Mouse (Mus musculus) embryonic facial prominence, embryonic 11.5 days (tissue): Measurements from ENCODE around the gene Uspl1. TPM values are rescaled to one million over a fixed set of nuclear protein-coding genes. Genes with fewer than 3 reads are reported as not detected.

Experiments used
- ATAC-seq: fragments of 200-750 bp; cut with Nextera tagmentation; replicated peaks from 2 replicates; pipeline ENCODE4 v1.8.0; 2017; ENCODE audit warnings: low read depth; ENCODE audit not compliant: insufficient number of reproducible peaks, low FRiP score, low TSS enrichment
- DNase-seq: peaks from one replicate; pipeline ENCODE4 v3.0.0-alpha.2; 2015; ENCODE audit warnings: low spot score
- H3K27ac ChIP-seq: fragments of 300-500 bp; sonication (generic); replicated peaks from 2 replicates; pipeline ENCODE4 v1.5.1; 2014; ENCODE audit warnings: mild to moderate bottlenecking, low read depth, low read length, control low read depth
- H3K27me3 ChIP-seq: fragments of 300-500 bp; sonication (generic); 2 replicates; pipeline ENCODE4 v1.6.1; 2014; ENCODE audit warnings: mild to moderate bottlenecking, low read length, moderate library complexity, mixed read lengths; ENCODE audit not compliant: control insufficient read depth, insufficient read depth
- H3K36me3 ChIP-seq: fragments of 300-500 bp; sonication (generic); replicated peaks from 2 replicates; pipeline ENCODE4 v1.6.1; 2014; ENCODE audit warnings: low read depth, mild to moderate bottlenecking, low read length, moderate library complexity, mixed read lengths; ENCODE audit not compliant: control insufficient read depth, insufficient read depth
- H3K4me1 ChIP-seq: fragments of 300-500 bp; sonication (generic); 2 replicates; pipeline ENCODE4 v1.6.1; 2014; ENCODE audit warnings: low read length, mixed read lengths; ENCODE audit not compliant: control insufficient read depth, insufficient read depth
- H3K4me2 ChIP-seq: fragments of 300-500 bp; sonication (generic); 2 replicates; pipeline ENCODE4 v1.6.1; 2014; ENCODE audit warnings: low read depth, mild to moderate bottlenecking, control low read depth, low read length, moderate library complexity
- H3K4me3 ChIP-seq: fragments of 300-500 bp; sonication (generic); 2 replicates; pipeline ENCODE4 v1.5.1; 2014; ENCODE audit warnings: low read depth, low read length, control low read depth
- H3K9ac ChIP-seq: fragments of 300-500 bp; sonication (generic); replicated peaks from 2 replicates; pipeline ENCODE4 v1.6.1; 2014; ENCODE audit warnings: mild to moderate bottlenecking, control low read depth, low read length
- H3K9me3 ChIP-seq: fragments of 300-500 bp; sonication (generic); replicated peaks from 2 replicates; pipeline ENCODE4 v1.6.1; 2016; ENCODE audit warnings: mild to moderate bottlenecking, low read length, inconsistent platforms, mixed read lengths; ENCODE audit not compliant: control insufficient read depth
- WGBS: fragments of 180-500 bp; shearing (Covaris S2); extraction: QIAGEN DNeasy Blood & Tissue Kit; methylation state at CpG from one replicate; pipeline ENCODE4 v1.1.7; 2014; 5-methylcytosine and 5-hydroxymethylcytosine counted together
- polyA plus RNA-seq: library from polyadenylated mRNA; unstranded; fragments of >200 nt; fragmentation: Nextera tagmentation; extraction: Ambion mirVana; gene quantifications from 2 replicates; pipeline ENCODE4 v1.2.1, GENCODE M21; 2014

Uspl1 gene
- polyA plus RNA-seq, 1 experiment from 2014 or later, result 82.1 TPM

DNA sequence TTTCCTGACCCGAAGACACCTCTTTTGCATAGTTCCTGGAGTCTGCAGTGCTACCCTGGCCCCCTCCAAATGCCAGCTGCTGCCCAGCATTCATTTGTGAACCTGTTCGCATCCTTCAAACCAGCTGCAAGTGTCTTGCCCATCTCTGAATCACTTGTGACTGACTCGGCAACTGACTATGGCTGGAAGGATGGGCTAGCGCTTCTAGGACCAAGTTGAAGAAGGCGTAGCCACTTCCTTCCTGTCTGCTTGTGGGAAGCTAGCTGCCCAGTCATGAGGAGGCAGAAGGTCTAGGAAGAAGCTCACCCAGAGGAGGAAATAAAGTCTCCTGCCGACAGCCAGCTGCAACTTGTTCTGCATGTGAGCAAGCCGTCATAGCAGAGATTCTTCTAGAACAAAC is 50.9 kb downstream of the Uspl1 start:
- no peaks in the 10 kb centered on the region for H3K4me1 ChIP-seq
- whole genome bisulfite sequencing, result 91% methylated on average over 7 of the region's 7 CpGs
- no peak overlapping the region for H3K27ac ChIP-seq
- ATAC-seq, result no peak
- no peak overlapping the region for H3K4me2 ChIP-seq
- no peak for DNase-seq
- no peaks in the 10 kb centered on the region for H3K27me3 ChIP-seq
- H3K9me3 ChIP-seq, result no peaks in the 10 kb centered on the region
- no peaks in the 10 kb centered on the region for H3K36me3 ChIP-seq
- no peak overlapping the region for H3K9ac ChIP-seq
- no peak overlapping the region for H3K4me3 ChIP-seq

- WGBS, result 86% methylated on average over 24 of the region's 24 CpGs
- Histone ChIP-seq H3K27ac (no peak overlapping the region), H3K9ac (no peak overlapping the region), H3K4me1 (no peaks in the 10 kb centered on the region), H3K4me3 (no peak overlapping the region), H3K27me3 (no peaks in the 10 kb centered on the region), H3K4me2 (no peak overlapping the region), H3K36me3 (no peaks in the 10 kb centered on the region), H3K9me3 (no peaks in the 10 kb centered on the region)
- DNase-seq (no peak), ATAC-seq (no peak)
Observed at GRCm38 (mm10) chr5:149237221-149237950, 53.2 kb downstream of the Uspl1 start.

DNA sequence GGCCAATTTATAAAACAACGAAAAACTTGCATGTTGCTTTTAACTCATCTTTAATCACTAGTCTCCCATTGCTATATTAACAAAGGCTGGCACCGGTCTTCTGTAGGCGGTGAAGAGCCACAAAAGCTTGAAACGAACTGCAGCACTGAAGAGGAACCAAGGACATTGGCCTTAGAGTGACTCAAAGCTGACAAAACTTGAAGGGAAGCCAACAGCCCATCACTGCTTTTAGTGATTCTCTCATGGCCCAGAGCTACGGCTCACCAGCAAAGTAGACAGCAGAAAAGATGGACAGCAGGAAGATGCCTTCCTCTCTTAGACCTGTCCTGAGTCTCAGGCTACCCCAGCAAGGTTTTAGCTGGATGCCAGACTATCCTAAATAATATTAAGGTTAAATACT is 58.3 kb downstream of the Uspl1 start:
- H3K4me1 ChIP-seq, result no peaks in the 10 kb centered on the region
- WGBS, result 95% methylated on average over 5 of the region's 5 CpGs
- H3K4me2 ChIP-seq, result no peak overlapping the region
- no peak overlapping the region for H3K9ac ChIP-seq
- ATAC-seq, result no peak
- DNase-seq, result no peak
- H3K9me3 ChIP-seq, result no peaks in the 10 kb centered on the region
- H3K27me3 ChIP-seq, result no peaks in the 10 kb centered on the region
- no peak overlapping the region for H3K4me3 ChIP-seq
- H3K27ac ChIP-seq, result no peak overlapping the region
- H3K36me3 ChIP-seq, result no peaks in the 10 kb centered on the region

- H3K27ac ChIP-seq, result no peak overlapping the region
- H3K4me3 ChIP-seq, result no peak overlapping the region
- H3K36me3 ChIP-seq, result no peaks in the 10 kb centered on the region
- ATAC-seq, result no peak
- H3K27me3 ChIP-seq, result no peaks in the 10 kb centered on the region
- no peak for DNase-seq
- no peak overlapping the region for H3K4me2 ChIP-seq
- H3K4me1 ChIP-seq, result no peaks in the 10 kb centered on the region
- 37% methylated on average over 5 of the region's 5 CpGs for WGBS
- H3K9me3 ChIP-seq, result no peaks in the 10 kb centered on the region
- H3K9ac ChIP-seq, result no peak overlapping the region
Observed at GRCm38 (mm10) chr5:149243053-149243452, 58.9 kb downstream of the Uspl1 start.

- no peak for ATAC-seq
- H3K4me2 ChIP-seq, result peak overlapping the region; percentile 47
- H3K27ac ChIP-seq, result no peak overlapping the region
- no peak for DNase-seq
- 47% methylated on average over 9 of the region's 9 CpGs for WGBS
- no peak overlapping the region for H3K9ac ChIP-seq
- no peaks in the 10 kb centered on the region for H3K27me3 ChIP-seq
- H3K4me3 ChIP-seq, result no peak overlapping the region
- no peaks in the 10 kb centered on the region for H3K9me3 ChIP-seq
- H3K36me3 ChIP-seq, result no peaks in the 10 kb centered on the region
- no peaks in the 10 kb centered on the region for H3K4me1 ChIP-seq
Observed at GRCm38 (mm10) chr5:149245391-149245964, 61.3 kb downstream of the Uspl1 start.

- Histone ChIP-seq H3K4me3 (no peak overlapping the region), H3K36me3 (no peaks in the 10 kb centered on the region), H3K9me3 (no peaks in the 10 kb centered on the region), H3K4me1 (no peaks in the 10 kb centered on the region), H3K27ac (no peak overlapping the region), H3K27me3 (no peaks in the 10 kb centered on the region), H3K4me2 (peak overlapping the region; percentile 47), H3K9ac (0 out of 2 replicates have a peak overlapping the region, but pooled peaks have one; percentile 15)
- 18% methylated on average over 16 of the region's 16 CpGs for WGBS
- DNase-seq, result peak; percentile 36
- peak; percentile 81 for ATAC-seq
Observed at GRCm38 (mm10) chr5:149245965-149246470, 61.9 kb downstream of the Uspl1 start.

DNA sequence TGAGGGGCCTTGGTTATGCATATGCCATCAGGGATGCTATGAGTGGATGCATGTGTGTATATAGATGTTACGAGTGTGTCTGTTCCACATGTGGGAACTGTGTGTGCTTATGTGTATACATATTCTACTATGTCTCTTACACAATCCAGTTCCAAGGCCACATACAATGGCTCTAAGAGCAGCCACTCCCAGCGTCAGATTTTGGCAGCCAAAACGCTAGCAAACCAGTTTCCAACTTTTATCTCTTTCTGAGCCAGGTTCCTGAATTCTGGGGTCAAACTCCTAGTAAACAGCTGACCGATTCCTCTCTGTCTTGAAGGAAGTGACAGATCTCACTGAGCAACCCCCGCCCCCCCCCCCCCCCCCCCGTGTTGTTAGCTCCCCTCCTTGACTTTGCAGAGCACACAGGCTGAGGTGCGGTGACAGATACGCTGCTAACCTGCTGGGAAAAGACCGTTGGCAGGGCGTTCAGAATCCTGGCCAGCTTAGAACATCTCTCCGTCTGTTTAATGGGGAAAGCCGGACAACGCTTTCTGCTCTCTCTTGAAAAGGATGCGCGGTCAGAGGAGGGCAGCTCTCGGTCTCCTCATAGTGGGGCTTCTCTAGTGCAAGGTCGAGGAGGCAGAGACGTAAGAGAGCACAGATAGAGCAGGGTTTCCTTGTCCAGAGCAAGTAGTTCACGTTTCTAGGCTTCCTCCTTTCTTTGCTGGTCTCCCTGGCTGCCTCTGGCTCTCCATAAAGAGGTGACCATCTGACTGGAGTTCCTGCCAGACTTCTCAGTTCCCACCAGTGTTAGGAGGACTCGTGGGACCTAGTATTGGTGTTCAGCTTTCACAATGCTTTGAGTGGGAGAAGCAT is 63.1 kb downstream of the Uspl1 start:
- Histone ChIP-seq H3K36me3 (no peaks in the 10 kb centered on the region), H3K9me3 (no peaks in the 10 kb centered on the region), H3K9ac (no peak overlapping the region), H3K4me3 (no peak overlapping the region), H3K27me3 (no peaks in the 10 kb centered on the region), H3K27ac (no peak overlapping the region), H3K4me1 (no peaks in the 10 kb centered on the region), H3K4me2 (no peak overlapping the region)
- DNase-seq (no peak), ATAC-seq (no peak)
- 51% methylated on average over 19 of the region's 20 CpGs for WGBS
